Mouse (Mus musculus): Measurements from ENCODE around the gene Fam131c.

GRCm38 (mm10) chr4:141433191-141433590 lies 65.2 kb downstream of the Fam131c start:
- TF ChIP-seq GATA1 (IDR thresholded peaks at IDR 0.05; ENCODE audit: borderline replicate concordance, low read length) (no peak), FLI1 (IDR thresholded peaks at IDR 0.05; ENCODE audit: low read length) (no peak)
